Mouse (Mus musculus): ENCODE results near the gene Cpm. TPM values are rescaled to one million over a fixed set of nuclear protein-coding genes. Genes with fewer than 3 reads are reported as not detected.
"Not testable (repeated sequence)": the region's sequence is repeated elsewhere in the genome, so short reads cannot be mapped to it uniquely, and the experiment has no call there.

Gene Cpm
- polyA plus RNA-seq, 1 experiment = 13.6 TPM

- Histone ChIP-seq H3K27ac (ENCODE audit: insufficient read depth, low read length) (no peak overlapping the region), H3K4me3 (replicated peaks; ENCODE audit: insufficient read depth, low read depth, low read length) (no peak overlapping the region), H3K27me3 (ENCODE audit: control insufficient read depth, insufficient read depth, low read length) (no peaks in the 10 kb centered on the region), H3K4me1 (ENCODE audit: control insufficient read depth, insufficient read depth, low read length) (no peaks in the 10 kb centered on the region)
- TF ChIP-seq CTCF (IDR thresholded peaks at IDR 0.05; ENCODE audit: borderline replicate concordance, insufficient read depth, low read depth, low read length) (no peak), POLR2A (IDR thresholded peaks at IDR 0.05; ENCODE audit: borderline replicate concordance, insufficient read depth, low read length) (no peak)
- WGBS = 73% methylated on average over 1 of the region's 1 CpGs
- no peak for DNase-seq
These were observed 71.2 kb downstream of the Cpm start for GRCm38 (mm10) chr10:117700450-117700849.

- no peak overlapping the region for H3K4me3 ChIP-seq (replicated peaks; ENCODE audit: insufficient read depth, low read depth, low read length)
- H3K27me3 ChIP-seq (ENCODE audit: control insufficient read depth, insufficient read depth, low read length) = no peaks in the 10 kb centered on the region
- H3K4me1 ChIP-seq (ENCODE audit: control insufficient read depth, insufficient read depth, low read length) = no peaks in the 10 kb centered on the region; the same call in 1 of the 2 replicates
- no peak for TF ChIP-seq POLR2A (IDR thresholded peaks at IDR 0.05; ENCODE audit: borderline replicate concordance, insufficient read depth, low read length)
- TF ChIP-seq CTCF (IDR thresholded peaks at IDR 0.05; ENCODE audit: borderline replicate concordance, insufficient read depth, low read depth, low read length) = no peak
- DNase-seq = no peak
- H3K27ac ChIP-seq (ENCODE audit: insufficient read depth, low read length) = no peak overlapping the region
- 93% methylated on average over 6 of the region's 6 CpGs for WGBS
These were observed 71.9 kb downstream of the Cpm start for GRCm38 (mm10) chr10:117701034-117701829.

- no peak for TF ChIP-seq POLR2A (IDR thresholded peaks at IDR 0.05; ENCODE audit: borderline replicate concordance, insufficient read depth, low read length)
- TF ChIP-seq CTCF (IDR thresholded peaks at IDR 0.05; ENCODE audit: borderline replicate concordance, insufficient read depth, low read depth, low read length) = no peak
- Histone ChIP-seq H3K4me3 (replicated peaks; ENCODE audit: insufficient read depth, low read depth, low read length) (no peak overlapping the region), H3K4me1 (ENCODE audit: control insufficient read depth, insufficient read depth, low read length) (peaks cover 6% of the 10 kb centered on the region), H3K27ac (ENCODE audit: insufficient read depth, low read length) (no peak overlapping the region), H3K27me3 (ENCODE audit: control insufficient read depth, insufficient read depth, low read length) (no peaks in the 10 kb centered on the region)
- WGBS = 93% methylated on average over 6 of the region's 6 CpGs
- no peak for DNase-seq
These were observed 72.9 kb downstream of the Cpm start for GRCm38 (mm10) chr10:117702024-117702833.

- TF ChIP-seq CTCF (IDR thresholded peaks at IDR 0.05; ENCODE audit: borderline replicate concordance, insufficient read depth, low read depth, low read length) (no peak), POLR2A (IDR thresholded peaks at IDR 0.05; ENCODE audit: borderline replicate concordance, insufficient read depth, low read length) (no peak)
- 36% methylated on average over 3 of the region's 3 CpGs for WGBS
These were observed 74.2 kb downstream of the Cpm start for GRCm38 (mm10) chr10:117703506-117703905.

GRCm38 (mm10) chr10:117704314-117704963, 75.1 kb downstream of the Cpm start:
- 100% methylated on average over 6 of the region's 6 CpGs for WGBS

More at GRCm38 (mm10) chr10:117703506-117703905, 74.2 kb downstream of the Cpm start:
- Histone ChIP-seq H3K4me1 (ENCODE audit: control insufficient read depth, insufficient read depth, low read length) (peaks cover 6% of the 10 kb centered on the region), H3K4me3 (replicated peaks; ENCODE audit: insufficient read depth, low read depth, low read length) (no peak overlapping the region), H3K27ac (ENCODE audit: insufficient read depth, low read length) (no peak overlapping the region), H3K27me3 (ENCODE audit: control insufficient read depth, insufficient read depth, low read length) (no peaks in the 10 kb centered on the region)
- no peak for DNase-seq

GRCm38 (mm10) chr10:117704964-117705335, 75.7 kb downstream of the Cpm start:
- TF ChIP-seq CTCF (IDR thresholded peaks at IDR 0.05; ENCODE audit: borderline replicate concordance, insufficient read depth, low read depth, low read length) (no peak), POLR2A (IDR thresholded peaks at IDR 0.05; ENCODE audit: borderline replicate concordance, insufficient read depth, low read length) (no peak)

More at GRCm38 (mm10) chr10:117704314-117704963, 75.1 kb downstream of the Cpm start:
- not testable (repeated sequence) for H3K4me3 ChIP-seq (replicated peaks; ENCODE audit: insufficient read depth, low read depth, low read length); H3K4me1 ChIP-seq (ENCODE audit: control insufficient read depth, insufficient read depth, low read length); H3K27ac ChIP-seq (ENCODE audit: insufficient read depth, low read length); DNase-seq; H3K27me3 ChIP-seq (ENCODE audit: control insufficient read depth, insufficient read depth, low read length)

GRCm38 (mm10) chr10:117705806-117706205, 76.5 kb downstream of the Cpm start:
- Histone ChIP-seq H3K27ac (ENCODE audit: insufficient read depth, low read length) (no peak overlapping the region), H3K4me3 (replicated peaks; ENCODE audit: insufficient read depth, low read depth, low read length) (no peak overlapping the region), H3K4me1 (ENCODE audit: control insufficient read depth, insufficient read depth, low read length) (peaks cover 6% of the 10 kb centered on the region), H3K27me3 (ENCODE audit: control insufficient read depth, insufficient read depth, low read length) (no peaks in the 10 kb centered on the region)
- TF ChIP-seq POLR2A (IDR thresholded peaks at IDR 0.05; ENCODE audit: borderline replicate concordance, insufficient read depth, low read length) (no peak), CTCF (IDR thresholded peaks at IDR 0.05; ENCODE audit: borderline replicate concordance, insufficient read depth, low read depth, low read length) (no peak)
- DNase-seq = no peak

More at GRCm38 (mm10) chr10:117704964-117705335, 75.7 kb downstream of the Cpm start:
- peaks cover 6% of the 10 kb centered on the region for H3K4me1 ChIP-seq (ENCODE audit: control insufficient read depth, insufficient read depth, low read length)
- H3K27ac ChIP-seq (ENCODE audit: insufficient read depth, low read length) = no peak overlapping the region
- H3K27me3 ChIP-seq (ENCODE audit: control insufficient read depth, insufficient read depth, low read length) = no peaks in the 10 kb centered on the region
- DNase-seq = no peak
- 94% methylated on average over 6 of the region's 6 CpGs for WGBS
- H3K4me3 ChIP-seq (replicated peaks; ENCODE audit: insufficient read depth, low read depth, low read length) = no peak overlapping the region

All from cerebellum, adult 2 months (tissue).